Mouse (Mus musculus) monocyte, adult 2 months (primary cell): ENCODE data around the gene Dync1li2.

Experiments
- DNase-seq, 2 experiments: peaks; one replicate each; pipeline ENCODE4 v3.0.0; 2022; ENCODE audit warnings: low spot score in 2 of 2, low read depth in 1 of 2

Dync1li2 gene

DNA sequence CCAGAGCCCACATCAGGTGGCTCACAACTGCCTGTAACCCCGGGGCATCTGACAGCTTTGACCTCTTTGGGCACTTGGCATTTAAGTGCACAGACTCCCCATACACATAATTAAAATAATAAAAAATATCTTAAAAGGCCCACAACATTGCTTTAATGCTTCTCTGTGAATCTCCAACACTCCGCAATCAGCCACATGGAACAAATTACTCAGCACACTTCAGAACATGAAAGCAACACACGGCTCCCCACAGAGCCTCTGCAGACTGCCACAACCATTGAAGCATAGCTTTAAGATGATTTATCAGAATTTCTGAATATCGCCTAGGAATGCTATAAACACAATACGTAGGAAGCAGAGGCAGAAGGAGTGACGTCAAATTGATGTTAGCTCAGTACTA, 26.8 kb downstream of the Dync1li2 start:
- DNase-seq = no peak

DNA sequence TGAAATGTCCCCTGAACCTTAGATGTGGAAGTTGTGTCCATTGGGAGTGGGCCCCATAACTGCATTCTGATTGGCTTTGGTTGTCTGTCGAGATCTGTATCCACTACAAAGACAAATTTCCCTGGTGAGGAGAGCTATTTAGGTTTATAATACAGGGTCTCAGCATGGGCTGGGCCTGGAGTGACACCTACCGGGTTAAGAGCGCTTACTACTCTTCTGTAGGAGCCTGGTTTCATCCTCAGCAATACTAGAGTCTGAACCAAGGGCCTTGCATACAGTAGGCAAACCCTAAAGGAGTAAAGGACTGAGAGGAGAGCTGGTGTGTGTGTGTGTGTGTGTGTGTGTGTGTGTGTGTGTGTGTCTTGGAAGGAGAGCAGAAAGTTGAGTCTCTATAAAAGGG, 28.6 kb downstream of the Dync1li2 start:
- no peak for DNase-seq

DNA sequence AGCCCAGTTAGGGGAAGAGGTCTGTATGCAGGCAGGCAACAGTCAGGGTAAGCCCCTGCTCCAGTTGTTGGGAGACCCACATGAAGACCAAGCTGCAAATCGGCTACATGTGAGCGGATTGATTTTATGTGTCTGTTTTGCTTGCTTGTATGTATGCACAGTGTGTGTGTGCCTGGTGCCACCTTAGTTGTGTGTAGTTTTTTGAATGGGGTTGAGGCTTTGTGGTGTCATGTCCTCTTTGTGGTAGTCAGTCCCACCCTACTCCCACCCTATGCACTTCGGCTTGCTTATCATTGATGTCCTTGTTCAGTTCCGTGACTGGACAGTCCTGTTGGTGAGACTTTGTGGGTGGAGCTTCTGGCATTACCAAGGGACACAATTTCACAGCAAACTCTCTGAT, 29.1 kb downstream of the Dync1li2 start:
- DNase-seq = no peak

DNA sequence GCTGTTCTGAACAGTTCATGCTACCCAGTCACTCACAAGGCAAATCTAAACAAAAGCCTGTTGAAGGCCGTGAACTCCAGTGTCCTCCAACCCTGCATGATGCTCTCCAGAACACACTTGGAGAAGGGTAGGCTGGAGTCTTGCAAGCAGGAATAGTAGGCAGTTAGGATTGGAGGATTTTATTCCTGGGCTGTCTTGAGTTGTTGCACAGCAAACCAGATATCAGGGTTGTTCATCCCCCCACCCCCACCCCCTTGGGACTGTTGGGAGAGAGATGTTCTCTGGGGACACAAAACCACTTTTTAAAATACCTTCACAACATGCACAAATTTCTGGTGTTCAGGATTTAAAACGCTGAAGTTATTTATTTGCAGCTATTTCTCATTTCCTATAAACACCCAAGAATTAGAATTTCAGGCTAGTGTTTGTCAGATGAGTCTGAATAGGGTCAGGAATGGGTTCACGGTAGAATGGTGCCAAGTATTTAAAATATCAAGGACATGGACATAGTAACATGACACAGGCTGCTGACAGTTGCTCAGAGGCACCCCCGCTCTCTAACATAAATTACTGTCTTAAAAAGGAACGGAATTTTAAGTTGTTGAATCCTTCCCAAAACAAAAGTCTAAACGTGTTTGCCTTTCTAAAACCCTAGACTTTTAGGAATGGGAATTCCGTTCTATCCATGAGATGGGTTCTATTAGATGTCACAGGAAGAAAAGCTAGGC, 29.9 kb downstream of the Dync1li2 start:
- no peak for DNase-seq

DNA sequence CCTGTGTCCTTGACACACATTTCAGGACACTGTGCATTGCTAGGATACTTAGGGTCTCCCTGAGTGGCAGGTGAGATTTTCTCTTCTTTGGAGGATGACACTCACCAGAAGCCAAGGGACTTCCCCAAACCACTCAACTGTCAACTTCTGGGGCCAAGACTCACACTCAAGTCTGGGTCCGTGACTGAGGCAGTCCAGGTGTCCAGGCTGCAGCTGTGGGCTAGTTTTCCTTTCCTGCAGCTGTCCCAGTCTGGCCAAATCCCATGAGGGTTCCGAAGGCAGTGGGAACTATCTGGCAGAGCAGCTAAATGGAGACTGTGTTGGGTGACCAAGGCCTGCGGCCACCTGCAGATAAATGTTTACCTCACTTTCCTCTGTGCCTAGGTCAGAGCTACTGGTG, 30.9 kb downstream of the Dync1li2 start:
- DNase-seq = no peak

DNA sequence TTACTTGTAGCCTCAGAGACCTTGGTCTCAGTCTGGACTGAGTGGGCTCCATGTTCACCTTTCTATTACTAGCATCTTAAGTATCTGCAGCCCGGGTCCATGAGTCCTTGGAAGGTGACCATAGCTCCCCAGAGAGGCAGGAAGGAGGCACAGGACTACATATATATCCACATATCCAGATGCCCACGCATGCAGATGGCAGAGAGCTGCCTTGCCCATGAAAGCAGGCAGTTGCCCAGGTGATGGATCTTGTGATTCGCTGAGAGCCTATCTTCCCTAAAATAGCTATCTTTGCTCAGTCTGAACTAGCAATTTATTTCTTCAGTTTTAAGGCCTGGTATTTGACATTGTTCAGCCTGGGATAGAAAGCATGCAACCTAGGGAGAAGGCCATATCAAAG, 31.4 kb downstream of the Dync1li2 start:
- DNase-seq = no peak

DNA sequence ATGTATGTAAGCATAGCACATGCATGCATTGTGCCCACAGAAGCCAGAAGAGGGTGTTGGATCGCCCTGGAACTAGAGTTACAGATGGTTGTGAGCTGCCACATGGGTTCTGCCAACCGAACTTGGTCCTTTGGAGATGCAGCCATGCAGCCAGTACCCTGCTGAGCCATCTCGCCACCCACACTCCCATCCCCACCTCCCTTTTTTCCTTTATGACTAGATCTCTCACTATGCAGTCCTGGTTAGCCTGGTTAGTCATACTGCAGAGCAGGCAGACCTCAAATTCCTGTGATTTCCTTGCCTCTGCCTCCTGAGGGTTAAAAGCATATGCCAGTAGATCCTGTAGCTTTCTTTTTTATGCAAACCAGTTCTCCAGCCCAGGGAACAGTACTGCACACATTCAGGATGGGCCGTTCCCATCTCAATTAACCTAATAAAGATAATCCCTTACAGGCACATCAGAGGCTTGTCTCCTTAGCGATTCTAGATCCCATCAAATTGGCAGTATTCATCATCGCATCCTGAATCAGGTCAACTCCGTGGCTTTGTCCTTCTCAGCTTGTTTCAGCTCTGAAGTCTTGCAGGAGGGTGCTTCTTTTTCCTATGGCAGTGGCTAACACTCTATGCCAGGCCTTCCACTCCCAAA, 32.1 kb downstream of the Dync1li2 start:
- no peak for DNase-seq

DNA sequence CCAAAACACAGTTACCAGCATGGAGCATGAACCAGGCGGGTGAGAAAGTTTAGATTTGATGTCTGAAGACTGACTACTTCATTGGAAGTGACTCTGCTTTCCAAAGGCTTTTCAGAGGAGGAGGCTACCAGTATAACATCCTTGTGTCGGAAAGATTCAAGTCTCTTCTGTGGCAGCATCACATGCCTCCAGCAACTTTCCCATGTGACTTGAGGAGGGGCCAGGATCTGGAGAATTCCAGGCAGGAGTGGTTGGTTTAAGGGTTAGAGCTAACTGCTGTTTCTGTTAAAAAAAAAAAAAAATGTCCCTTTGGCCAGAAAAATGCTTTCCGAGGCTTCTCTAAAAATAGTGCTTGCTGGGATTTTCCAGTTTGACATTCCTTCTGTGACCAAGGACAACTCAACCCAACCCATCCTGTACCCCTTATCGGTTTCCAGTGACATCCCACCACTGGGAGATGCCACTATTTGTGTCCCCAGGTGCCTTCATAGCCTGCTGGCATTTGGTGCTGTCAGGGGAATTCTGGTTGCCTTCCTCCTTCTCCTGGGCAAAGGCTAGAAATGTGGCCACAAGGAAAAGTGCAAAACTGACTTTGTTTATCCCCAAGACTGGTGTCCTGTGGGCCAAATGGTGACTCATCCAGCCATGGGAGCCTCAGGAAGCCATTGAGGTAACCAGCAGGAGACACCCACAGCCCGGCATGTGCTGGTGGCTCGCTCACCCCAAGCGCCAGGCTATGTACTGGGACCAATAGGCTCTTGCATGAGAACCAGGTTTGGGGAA, 34.3 kb downstream of the Dync1li2 start:
- DNase-seq = no peak

DNA sequence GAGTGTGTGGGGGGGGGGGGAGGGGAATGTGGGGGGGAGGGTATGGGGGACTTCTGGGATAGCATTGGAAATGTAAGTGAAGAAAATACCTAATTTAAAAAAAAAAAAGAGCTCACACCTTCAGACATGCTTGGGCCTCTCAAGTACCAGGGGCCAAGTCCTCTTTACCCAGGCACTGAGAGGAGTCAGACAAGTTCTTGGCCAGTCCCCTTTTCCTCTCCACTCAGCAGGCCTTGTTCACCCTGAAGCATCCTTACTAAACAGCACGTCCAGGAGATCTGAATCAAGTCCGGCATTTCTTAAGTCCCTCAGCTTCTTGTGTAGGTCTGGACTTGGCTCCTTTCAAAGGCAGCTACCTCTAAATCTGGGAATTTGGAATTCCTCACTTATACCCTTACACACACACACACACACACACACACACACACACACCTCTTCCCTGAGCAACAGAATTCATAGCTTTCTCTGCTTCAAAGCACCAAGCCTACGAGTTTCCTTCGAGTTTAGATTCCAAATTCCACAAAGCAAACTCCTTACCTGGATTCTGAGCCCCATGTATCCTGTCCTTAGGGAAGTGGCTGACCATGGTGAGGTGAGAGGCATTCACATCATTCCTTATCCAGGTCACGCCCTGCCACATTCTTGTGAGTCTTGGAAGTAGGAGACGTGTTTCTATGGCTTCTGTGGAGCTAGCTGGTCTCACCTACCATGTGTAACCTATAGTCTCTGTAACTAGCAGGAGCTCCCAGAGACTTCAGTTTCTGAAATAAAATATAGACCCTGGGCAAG, 36.3 kb downstream of the Dync1li2 start:
- no peak for DNase-seq

DNA sequence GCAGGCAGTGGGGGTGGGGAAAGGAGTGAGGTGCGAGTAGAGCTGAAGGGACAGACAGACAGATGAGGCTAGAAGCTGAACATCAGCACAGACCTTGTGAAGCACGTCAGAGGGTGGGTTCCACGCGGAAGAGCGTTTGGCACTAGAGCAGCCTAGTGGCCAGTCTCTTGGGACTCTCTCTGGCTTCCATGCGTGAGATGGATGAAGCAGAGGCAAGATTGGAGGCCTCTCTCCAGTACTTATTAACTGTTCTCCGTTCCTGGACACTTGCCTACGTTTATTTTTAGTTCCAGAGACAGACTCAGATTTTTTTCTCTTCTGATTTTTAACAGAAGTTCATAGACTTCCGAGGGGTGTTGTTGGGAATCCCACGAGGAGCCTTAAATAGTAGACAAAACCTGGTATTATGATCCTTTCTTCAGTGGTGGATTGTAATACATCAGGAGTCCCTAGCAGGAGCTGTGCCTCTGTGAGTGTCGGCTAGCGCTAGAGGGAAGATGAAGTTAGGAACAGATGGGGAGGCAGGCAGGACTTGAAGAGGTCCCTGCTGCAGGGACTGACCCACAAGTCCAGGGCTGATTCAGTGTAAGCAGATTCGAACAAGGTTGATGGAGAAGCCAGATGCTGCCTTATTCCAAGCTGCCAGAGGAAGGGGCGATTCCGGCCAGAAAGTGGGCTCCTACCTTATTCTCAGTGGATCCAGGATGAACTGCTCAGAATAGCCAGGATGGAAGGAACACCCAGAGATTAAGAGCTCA, 37.2 kb downstream of the Dync1li2 start:
- no peak for DNase-seq

DNA sequence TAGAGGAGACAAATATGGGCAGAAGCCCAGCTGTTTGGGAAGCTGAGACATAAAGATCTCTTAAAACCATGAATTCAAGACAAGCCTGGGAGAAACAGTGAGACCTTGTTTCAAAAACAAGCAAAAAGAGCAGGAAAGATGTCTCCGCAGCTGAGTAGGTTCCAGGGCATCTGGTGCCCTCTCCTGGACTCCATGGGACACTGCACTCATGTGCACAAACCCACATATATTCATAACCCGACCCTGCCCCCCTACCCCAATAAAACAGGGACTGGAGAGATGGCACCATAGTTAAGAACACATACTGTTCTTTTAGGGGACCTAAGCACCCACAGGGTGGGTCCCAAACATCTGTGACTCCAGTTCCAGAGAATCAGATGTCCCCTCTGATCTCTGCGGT, 39.3 kb downstream of the Dync1li2 start:
- no peak for DNase-seq

DNA sequence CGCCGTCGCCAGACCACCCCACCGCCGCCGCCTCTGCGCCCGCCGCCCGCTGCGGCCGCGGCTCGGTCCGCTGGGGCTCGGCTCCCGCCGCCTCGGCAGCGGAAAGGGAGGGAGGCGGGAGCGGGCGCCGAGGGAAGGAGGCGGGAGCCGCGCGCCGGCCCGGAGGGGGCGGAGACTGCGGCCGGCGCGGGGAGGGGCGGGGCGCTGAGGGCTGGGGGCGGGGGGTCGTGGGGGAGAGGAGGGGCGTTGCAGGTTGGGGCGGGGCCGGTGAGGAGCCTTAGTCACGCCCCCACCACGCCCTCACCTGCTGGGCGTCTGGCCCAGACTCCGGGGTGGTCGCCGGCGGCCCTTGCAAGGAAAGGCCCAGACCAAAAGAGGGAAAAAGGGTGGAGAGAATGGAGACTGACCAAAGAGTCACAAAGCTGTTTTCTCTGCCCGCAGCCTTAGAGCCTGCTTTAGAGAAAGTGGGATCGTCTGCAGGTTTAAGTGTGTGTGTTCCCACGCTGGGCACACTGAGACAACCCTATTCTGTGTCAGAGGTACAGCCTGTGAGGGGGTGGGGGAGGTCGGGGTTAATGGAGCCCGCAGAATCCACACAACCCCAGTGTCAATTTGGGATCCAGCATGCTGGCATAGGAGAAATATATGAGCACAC, 47.0 kb downstream of the Dync1li2 start, which contains the start of gene Cmtm4:
Gene Cmtm4 (minus strand): TSS at position 105 of the 655 bp plus-strand sequence.
- no peak for DNase-seq

DNA sequence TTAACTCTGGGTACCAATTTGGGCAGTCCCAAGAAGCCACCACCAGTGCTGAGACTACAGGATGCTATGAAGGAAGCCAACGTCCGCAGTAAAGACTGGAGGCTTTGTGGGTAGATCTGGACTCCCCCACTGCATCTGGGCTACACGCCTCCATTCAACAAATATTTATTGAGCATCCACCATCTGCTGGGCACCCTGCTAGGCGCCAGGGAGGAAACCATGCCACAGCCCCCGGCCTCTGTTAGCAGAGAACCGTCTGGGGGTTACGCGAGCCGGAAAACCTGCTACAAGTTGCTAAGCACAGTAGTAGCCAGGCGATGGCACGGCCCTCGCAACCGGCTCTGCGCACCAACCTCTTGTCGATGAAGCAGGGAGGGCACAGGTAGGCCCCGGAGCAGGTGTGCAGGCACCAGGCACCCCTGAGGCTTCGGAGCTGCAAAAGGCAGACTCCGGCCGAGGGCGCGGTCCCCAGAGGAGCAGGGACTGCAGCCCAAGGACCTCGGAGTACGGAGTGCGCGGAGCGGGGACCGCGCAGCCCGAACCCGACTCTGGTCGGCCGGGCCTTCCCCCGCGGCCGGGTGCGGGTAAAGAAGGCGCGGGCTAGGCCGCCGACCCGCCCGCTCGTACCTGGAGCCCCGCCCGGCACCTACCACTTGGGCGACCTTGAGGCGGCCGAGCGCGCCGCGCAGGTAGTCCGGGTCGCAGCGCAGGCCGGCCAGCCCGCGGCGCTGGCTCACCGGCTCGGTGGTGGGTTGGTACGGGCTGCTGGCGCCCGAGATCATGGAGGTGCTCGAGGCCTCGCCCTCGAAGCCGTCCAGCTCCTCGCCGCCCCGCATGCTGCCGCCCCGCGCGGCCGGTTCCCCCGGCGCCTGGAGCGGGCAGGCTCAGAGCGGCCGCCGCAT, 47.8 kb downstream of the Dync1li2 start:
- no peak for DNase-seq

DNA sequence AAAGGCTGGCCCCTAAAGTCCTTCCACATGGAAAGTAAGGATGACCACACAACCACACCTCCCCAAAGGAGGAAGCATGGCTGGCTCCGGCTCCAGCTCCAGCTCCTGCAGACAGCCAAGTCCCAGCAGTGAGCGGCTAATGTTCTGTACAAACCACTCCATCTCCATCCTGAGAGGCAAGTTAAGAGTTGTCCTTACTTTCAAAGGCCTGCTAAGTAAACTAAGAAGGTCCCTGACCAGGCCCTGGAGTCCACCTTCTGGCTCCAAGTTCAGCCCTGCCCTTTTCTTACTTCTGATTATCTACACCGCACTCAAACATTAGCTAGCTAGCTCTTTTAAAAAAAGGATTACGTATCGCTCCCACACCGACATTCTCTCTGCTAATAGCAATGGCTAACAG, 49.1 kb downstream of the Dync1li2 start:
- DNase-seq = no peak

DNA sequence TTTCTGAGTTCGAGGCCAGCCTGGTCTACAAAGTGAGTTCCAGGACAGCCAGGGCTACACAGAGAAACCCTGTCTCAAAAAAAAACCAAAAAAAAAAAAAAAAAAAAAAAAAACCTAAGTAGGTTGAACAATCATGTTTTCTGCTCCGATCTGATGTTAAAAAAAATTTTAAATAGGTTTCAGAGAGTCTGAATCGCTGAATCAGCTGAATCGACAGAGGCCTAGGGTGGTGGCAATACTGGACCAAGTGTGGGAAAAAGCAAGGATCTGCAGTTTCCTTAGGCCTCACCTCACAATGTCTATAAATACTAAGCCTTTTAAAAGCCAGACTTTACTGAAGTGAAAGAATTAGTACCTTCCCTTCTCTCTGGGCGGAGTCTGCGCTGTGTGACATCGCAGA, 49.7 kb downstream of the Dync1li2 start:
- no peak for DNase-seq

DNA sequence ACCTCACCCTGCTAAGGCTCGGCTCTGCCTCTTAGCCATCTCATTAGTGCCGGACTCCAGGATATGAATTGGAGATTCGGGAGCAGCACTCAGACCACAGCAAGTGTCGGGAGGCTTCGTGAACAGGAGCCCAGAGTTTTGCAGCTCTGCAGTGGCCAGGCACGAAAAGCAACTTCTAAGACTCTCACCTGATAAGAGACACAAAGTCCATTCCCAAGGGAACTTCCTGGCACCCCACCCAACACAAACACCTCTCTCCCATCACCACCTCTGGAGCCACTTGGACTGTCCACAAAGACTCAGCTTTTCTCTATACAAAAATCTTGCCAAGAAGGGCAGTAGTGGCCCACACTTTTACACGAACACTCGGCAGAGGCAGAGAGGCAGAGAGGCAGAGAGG, 52.6 kb downstream of the Dync1li2 start:
- DNase-seq = no peak

DNA sequence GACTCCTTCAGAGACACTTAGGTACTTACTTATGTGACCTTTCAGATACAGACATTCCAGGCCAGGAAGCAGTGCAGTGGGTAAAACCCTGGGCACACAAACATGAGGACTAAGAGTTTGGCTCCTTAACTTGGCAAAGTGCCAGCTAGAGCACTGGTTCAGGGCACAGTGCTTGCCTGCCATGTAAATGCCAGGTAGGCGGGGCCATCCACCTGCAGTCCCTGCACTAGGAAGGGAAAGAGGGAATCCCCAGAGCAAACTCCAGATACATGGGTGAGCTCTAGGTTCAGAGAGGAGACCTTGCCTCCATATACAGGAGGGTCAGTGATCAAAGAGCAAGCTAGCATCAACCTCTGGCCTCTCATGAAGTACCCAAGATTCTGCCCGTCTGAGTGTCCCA, 54.9 kb downstream of the Dync1li2 start:
- DNase-seq = no peak

DNA sequence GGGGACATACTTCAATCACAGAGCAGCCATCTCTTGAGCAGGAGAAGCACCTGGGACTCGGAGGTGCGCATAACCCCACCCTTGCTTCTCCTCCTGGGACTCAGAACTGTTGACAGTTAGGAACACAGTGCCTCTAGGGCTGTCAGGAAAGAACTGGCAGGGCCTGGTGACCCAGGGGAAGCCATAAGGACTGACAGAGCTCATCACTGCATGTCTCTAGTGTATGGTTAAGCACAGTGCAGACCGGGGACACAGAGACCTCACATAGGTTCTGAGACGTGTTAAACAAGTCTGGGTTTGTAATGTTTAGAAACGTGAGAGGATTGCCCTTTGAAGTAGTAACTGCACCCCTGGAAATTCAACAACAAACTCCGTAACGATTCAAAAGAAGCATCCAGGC, 55.3 kb downstream of the Dync1li2 start:
- DNase-seq = no peak

DNA sequence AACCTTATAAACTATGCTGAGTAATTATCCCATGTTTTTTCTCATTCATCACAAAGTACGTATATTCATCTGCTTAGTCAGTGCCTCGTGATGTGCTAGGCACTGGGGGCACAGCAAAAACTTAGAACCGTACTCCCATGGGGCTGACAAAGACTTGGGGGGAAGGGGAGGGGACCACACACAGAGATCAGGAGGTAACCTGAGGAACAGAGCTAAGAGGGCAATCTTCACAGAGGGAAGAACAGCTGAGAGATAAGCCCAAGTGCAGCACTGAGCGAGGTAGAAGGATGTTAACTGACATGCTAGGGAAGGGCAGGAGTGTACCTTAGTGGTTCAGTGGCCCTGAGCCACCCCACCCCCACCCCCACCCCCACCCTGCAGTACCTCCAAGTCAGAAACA, 56.2 kb downstream of the Dync1li2 start:
- DNase-seq = no peak
